10 mouse cellular contexts compared by ENCODE assay signal in the genomic region with DNA sequence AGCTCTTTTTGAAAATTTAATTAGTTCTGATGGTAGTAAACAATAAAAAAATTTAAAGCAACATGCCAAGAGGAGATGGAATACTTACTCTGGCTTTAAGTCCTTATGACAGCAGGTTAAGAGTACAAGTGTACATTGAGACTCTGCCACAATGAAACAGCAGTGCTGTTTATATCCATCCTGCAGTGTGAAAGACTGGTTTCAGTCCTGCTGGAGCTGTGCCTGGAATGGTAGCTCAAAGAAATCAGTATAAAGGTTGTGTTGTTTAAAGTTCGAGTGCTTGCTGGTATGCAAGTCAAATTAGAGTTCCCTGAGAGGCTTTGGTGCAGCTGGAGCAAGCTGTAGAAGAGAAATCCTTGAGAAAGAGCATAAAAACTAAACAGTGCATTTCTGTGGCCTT.
DNase-seq lines count a peak whose midpoint lies in the region; ATAC-seq and TF ChIP-seq lines count a peak whose summit lies in the region.
"Had no signal": no experiment of that assay in that cellular context is flagged by ENCODE, and none has a peak within 500 bp of the region (broad histone marks: within the 10 kb centered on the region; RNA-seq: fewer than 3 reads in every experiment).

No protein-coding gene starts in this region.

- no peak overlapping the region for H3K9ac ChIP-seq in lung, embryonic 14.5 days
- no peak overlapping the region for H3K9ac ChIP-seq in forebrain, embryonic 15.5 days (replicated peaks)
- H3K9ac ChIP-seq: liver, embryonic 14.5 days had no signal

- peak; percentile 7 for DNase-seq in lung, embryonic 14.5 days
- DNase-seq in lung, postnatal 14 days: no peak
- peak; percentile 39 for DNase-seq in layer of hippocampus, adult 9-11 months
- peak; percentile 75 to 84 for DNase-seq in right cerebral cortex, postnatal 10 days (ENCODE audit: low spot score in 2 of 2)
- DNase-seq in cerebellum, adult 18-20 months: no peak
- DNase-seq in heart, postnatal 4 days: no peak
- no peak for DNase-seq in ovary, adult 18-20 months (ENCODE audit: low spot score)
- DNase-seq: kidney, adult 11 months had no signal

- WGBS in lung, embryonic 14.5 days: 24% methylated on average over 1 of the region's 1 CpGs
- WGBS in forebrain, embryonic 15.5 days: 9% methylated on average over 1 of the region's 1 CpGs

- no peaks in the 10 kb centered on the region for H3K36me3 ChIP-seq in lung, embryonic 14.5 days (ENCODE audit: insufficient read depth)
- no peaks in the 10 kb centered on the region for H3K36me3 ChIP-seq in forebrain, embryonic 15.5 days

- no peak overlapping the region for H3K4me3 ChIP-seq in lung, embryonic 14.5 days (ENCODE audit: low read depth, low read length)
- H3K4me3 ChIP-seq in forebrain, embryonic 15.5 days: no peak overlapping the region

- H3K27me3 ChIP-seq in lung, embryonic 14.5 days (ENCODE audit: insufficient read depth, low read length): no peaks in the 10 kb centered on the region
- no peaks in the 10 kb centered on the region for H3K27me3 ChIP-seq in forebrain, embryonic 15.5 days

- no peaks in the 10 kb centered on the region for H3K4me1 ChIP-seq in lung, embryonic 14.5 days (ENCODE audit: insufficient read depth)
- H3K4me1 ChIP-seq in forebrain, embryonic 15.5 days: peaks cover 4% of the 10 kb centered on the region; the same call in 1 of the 2 replicates

- no peak overlapping the region for H3K4me2 ChIP-seq in lung, embryonic 14.5 days
- H3K4me2 ChIP-seq in forebrain, embryonic 15.5 days (replicated peaks): no peak overlapping the region

- no peak for TF ChIP-seq CTCF in lung, embryonic 14.5 days (IDR thresholded peaks at IDR 0.05; ENCODE audit: low read depth)

- H3K9me3 ChIP-seq in lung, embryonic 14.5 days (ENCODE audit: low read depth, low read length): no peaks in the 10 kb centered on the region
- no peaks in the 10 kb centered on the region for H3K9me3 ChIP-seq in forebrain, embryonic 15.5 days

- H3K27ac ChIP-seq in lung, embryonic 14.5 days (ENCODE audit: low read depth): no peak overlapping the region
- H3K27ac ChIP-seq in forebrain, embryonic 15.5 days (replicated peaks): 0 out of 2 replicates have a peak overlapping the region, but pooled peaks have one; percentile 15
- H3K27ac ChIP-seq: liver, embryonic 14.5 days had no signal

- ATAC-seq in lung, embryonic 14.5 days (ENCODE audit: insufficient read depth): no peak
- peak; percentile 75 for ATAC-seq in forebrain, embryonic 15.5 days (replicated peaks)

Comparison
In these comparisons a context has a peak if more than half of its experiments do, and no peak if none do; other contexts are left out.
1. DNase-seq: peak in lung, embryonic 14.5 days (single experiment), layer of hippocampus, adult 9-11 months (single experiment) and right cerebral cortex, postnatal 10 days (2 of 2); none in lung, postnatal 14 days (single experiment), cerebellum, adult 18-20 months (0 of 2), heart, postnatal 4 days (single experiment) and ovary, adult 18-20 months (single experiment).